Mouse (Mus musculus) effector memory CD4-positive, alpha-beta T cell, adult 7 months (primary cell): Measurements from ENCODE around the gene Traf4. TPM values are rescaled to one million over a fixed set of nuclear protein-coding genes. Genes with fewer than 3 reads are reported as not detected.

Experiments
- polyA plus RNA-seq: library from polyadenylated mRNA; unstranded; fragments of 100-300 nt; shearing (Covaris generic); gene quantifications from one replicate; pipeline ENCODE4 v1.2.1, GENCODE M21; 2017

Gene Traf4
- polyA plus RNA-seq: 113 TPM

DNA sequence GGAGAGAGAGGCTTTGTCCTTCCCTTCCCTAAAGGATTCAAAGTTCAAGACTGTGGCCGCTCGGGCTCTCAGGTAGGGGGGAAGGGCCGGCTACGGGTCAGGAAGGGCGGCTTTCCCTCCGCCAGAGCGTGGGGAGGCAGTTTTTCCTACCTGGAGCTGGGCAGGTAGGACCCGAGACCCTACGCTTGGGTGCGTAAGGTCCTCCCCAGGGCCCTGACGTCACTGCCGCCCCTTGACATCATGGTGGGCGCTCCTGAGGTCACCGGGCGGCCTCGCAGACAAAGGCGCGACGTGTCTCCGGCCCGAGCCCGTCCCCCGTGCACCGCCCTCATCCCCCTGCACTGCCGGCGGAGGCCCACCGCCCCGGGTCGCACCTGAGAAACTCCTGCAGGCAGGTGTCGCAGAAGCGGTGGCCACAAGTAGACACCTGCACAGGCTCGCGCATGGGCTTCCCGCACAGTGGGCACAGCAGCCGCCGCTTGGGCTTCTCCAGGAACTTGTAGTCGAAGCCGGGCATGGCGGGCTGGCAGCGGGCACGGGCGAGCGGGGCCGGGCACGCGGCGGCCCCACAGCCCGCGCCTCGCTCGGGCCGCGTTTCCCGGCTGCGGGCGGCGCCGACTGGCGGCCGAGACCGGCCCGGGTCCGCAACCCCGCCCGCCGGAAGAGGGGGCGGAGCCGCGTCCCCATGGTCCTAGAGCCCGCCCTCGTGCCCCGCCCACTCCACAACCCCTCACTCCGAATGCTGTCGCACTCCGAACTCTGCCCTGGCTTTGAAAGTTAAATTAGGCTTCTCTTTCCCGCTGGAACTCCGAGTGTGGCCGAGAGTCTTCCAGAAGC is at the start of gene Traf4:
Gene Traf4 (minus strand): TSS at position 666 of the 837 bp plus-strand sequence.

DNA sequence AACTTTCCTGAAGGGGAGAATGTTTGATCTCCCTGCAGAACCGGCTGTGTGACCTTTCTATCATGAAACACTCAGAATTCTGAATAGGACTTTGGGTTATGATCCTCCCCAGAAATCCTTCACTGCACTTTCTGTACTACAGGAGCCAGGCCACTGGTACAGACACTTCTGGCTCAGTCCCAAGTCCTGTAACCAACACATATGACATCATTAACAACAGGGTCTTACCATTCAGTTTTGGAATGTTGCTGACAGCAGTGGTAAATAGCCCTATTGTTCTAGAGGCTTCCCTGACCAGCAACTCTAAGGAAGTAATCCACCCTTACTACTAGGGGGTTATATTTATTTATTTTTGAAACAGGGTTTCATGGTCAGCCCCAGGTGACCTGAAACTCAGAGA is 27.7 kb upstream of the Traf4 start, which contains the start of gene Proca1:
Gene Proca1 (plus strand): TSS at position 280 of the 400 bp plus-strand sequence.

DNA sequence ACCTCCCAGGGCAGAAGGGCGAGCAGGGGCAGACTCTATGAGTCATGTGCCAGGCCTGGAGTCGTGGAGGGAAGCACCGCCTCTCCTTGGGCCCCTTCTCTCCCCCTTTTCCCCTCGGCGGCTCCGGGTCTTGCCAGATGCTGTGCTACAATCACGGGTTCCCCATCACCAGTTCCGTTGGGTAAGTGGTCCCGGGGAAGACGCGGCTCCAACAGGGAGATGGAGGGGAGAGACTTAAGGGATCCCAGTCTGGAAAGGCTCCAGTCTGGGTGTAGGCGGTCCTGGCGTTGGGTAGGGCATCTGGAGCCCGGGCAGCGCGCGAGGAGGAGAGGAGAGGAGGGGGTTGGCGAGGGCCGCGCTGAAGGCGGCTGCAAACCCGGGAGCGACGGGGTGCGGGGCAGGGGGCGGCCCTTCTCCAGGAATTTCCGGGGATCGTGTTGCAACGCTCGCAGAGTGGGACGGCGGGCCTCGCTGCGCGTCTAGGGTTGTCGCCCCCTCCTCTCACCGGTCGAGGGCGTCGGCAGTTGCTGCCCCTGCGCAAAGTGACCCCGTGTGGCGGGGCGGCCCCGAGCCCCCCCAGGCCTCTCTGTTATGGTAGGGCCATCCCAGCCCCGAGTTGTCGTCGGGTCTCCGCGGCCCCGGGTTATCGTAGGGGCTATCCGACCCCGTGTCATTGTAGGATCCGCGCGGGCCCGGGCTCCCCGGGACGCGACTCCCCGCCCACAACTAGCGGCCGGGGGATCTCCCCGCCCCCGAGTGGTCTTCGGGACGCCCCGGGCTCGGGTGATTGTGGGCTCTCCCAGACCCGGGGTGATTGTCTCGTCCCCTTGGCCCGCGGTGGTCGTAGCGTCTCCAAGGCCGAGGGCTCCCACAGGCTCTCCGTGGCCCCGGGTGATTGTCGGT is 23.2 kb upstream of the Traf4 start, which contains the start of gene Rab34:
Gene Rab34 (plus strand): TSS at position 100 of the 903 bp plus-strand sequence.

DNA sequence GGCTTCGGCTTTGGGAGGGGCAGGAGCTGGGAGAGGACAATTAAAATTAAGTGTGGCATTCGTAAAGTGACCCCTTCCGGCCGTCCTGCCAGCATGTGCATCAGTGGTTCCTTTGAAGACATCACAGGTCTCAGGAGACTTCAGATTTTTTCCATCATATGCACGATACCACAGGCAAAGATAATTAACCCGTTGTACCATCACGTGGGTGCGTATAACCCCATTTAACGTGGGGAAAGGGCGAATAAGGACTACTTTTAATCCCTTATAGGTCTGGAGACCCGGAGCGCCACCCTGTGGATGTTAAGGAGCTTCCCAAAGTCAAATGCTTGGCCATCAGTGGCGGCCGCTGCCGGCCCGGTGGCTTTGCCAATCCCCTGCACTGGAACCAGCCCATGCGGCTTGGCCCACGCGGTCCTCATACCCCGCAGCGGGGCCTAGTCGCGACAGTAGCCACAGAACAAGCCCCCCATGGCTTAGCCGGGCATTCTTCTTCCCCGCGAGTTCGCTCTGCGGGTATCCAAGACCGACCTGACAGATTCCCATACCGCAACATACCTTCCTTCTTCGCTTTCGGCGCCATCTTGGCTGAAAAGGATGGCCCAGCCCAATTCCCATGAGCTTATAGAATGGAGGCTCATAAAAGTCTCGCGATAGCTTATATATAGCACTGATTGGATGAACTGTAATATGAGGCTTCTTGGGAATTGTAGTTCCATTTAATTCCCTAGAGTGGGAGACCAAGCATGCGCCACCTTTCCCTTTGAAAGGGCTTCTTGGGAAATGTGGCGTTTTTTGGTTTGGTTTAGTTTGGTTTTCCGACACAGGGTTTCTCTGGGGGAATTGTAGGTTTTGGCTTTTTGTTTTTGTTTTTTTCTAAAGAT is 17.8 kb upstream of the Traf4 start, which contains the start of gene Rpl23a:
Gene Rpl23a (minus strand): TSS at position 624 of the 884 bp plus-strand sequence.

DNA sequence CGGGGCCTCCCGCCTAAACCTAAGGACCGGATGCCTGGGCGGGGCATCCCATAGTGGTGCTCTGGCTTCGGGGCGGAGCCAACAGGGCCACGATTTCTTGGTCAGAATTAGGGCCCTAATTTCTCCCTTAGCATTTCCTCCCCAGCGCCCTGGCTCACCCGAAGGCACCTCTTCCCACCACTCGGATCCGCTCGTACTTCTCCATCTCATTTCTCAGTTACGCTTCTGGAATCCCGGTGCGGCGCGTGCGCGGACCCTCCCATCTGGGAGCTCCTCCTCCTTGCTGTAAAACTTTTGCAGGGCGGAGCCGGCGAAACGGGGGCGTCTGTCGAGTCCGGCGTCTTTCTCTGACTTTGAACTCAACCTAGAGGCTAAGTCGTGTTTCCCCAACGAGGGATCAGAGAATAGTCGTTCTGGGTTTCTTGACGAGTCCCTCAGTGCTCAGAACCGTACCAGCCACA is 11.0 kb upstream of the Traf4 start, which contains the start of the genes Nek8 and Tlcd1:
Gene Nek8 (minus strand): TSS at position 274 of the 461 bp plus-strand sequence.
Gene Tlcd1 (plus strand): TSS at position 310 of the 461 bp plus-strand sequence.

Other genes starting within 250 kb of the Traf4 start
- gene Sez6, start 234.8 kb downstream of the Traf4 start, polyA plus RNA-seq: 0.34 TPM
- 31.7 TPM for gene Phf12, start 182.8 kb downstream of the Traf4 start, polyA plus RNA-seq
- 3.2 TPM for gene Dhrs13, start 133.3 kb downstream of the Traf4 start, polyA plus RNA-seq
- 21.3 TPM for gene Flot2, start 127.7 kb downstream of the Traf4 start, polyA plus RNA-seq
- 32.3 TPM for gene Eral1, start 85.2 kb downstream of the Traf4 start, polyA plus RNA-seq
- gene Fam222b, start 70.9 kb downstream of the Traf4 start, polyA plus RNA-seq: 16.0 TPM
- gene Nek8, start 11.1 kb upstream of the Traf4 start, polyA plus RNA-seq: 17.3 TPM
- gene Tlcd1, start 11.1 kb upstream of the Traf4 start, polyA plus RNA-seq: 8.1 TPM
- 1,583 TPM for gene Rpl23a, start 18.0 kb upstream of the Traf4 start, polyA plus RNA-seq
- gene Rab34, start 22.8 kb upstream of the Traf4 start, polyA plus RNA-seq: not detected
- 0.28 TPM for gene Proca1, start 27.8 kb upstream of the Traf4 start, polyA plus RNA-seq
- 114 TPM for gene Sdf2, start 80.2 kb upstream of the Traf4 start, polyA plus RNA-seq
- 35.0 TPM for gene Supt6, start 80.4 kb upstream of the Traf4 start, polyA plus RNA-seq
- gene 2610507B11Rik, start 96.2 kb upstream of the Traf4 start, polyA plus RNA-seq: 57.3 TPM
- 0.52 TPM for gene BC030499, start 125.3 kb upstream of the Traf4 start, polyA plus RNA-seq
- 0.88 TPM for gene Spag5, start 135.9 kb upstream of the Traf4 start, polyA plus RNA-seq
- 6.8 TPM for gene Aldoc, start 157.4 kb upstream of the Traf4 start, polyA plus RNA-seq
- gene Pigs, start 162.8 kb upstream of the Traf4 start, polyA plus RNA-seq: 69.6 TPM
- gene Unc119, start 177.9 kb upstream of the Traf4 start, polyA plus RNA-seq: 29.6 TPM
- gene Foxn1, start 221.0 kb upstream of the Traf4 start, polyA plus RNA-seq: 0.30 TPM